Mouse (Mus musculus): ENCODE measurements around the gene Gnb1l. TPM values are rescaled to one million over a fixed set of nuclear protein-coding genes. Genes with fewer than 3 reads are reported as not detected.

The Gnb1l gene
- polyA plus RNA-seq, 2 experiments, result 6.0 to 7.7 TPM

GRCm38 (mm10) chr16:18455407-18455806 is 43.1 kb upstream of the Gnb1l start:
- no peak for DNase-seq (ENCODE audit: low read depth in 3 of 3, low spot score in 3 of 3)
- TF ChIP-seq CTCF (IDR thresholded peaks at IDR 0.05; ENCODE audit: low read depth) (no peak), EP300 (IDR thresholded peaks at IDR 0.05; ENCODE audit: low read depth) (no peak)
- peaks cover 0 to 19% of the 10 kb centered on the region in 2 experiments; a peak in 3 of 4 replicates for H3K4me1 ChIP-seq (replicated peaks; ENCODE audit: control insufficient read depth in 2 of 2, insufficient read depth in 2 of 2, low read length in 1 of 2)
- whole genome bisulfite sequencing (ENCODE audit: insufficient replicate concordance), result 82% methylated on average over 6 of the region's 6 CpGs
- peaks cover 82% of the 10 kb centered on the region for H3K36me3 ChIP-seq (replicated peaks; ENCODE audit: control insufficient read depth, insufficient read depth, low read depth)
- no peaks in the 10 kb centered on the region for H3K9me3 ChIP-seq (ENCODE audit: control insufficient read depth, low read length)
- no peak overlapping the region for H3K4me2 ChIP-seq (ENCODE audit: low read depth)
- no peak overlapping the region for H3K9ac ChIP-seq (replicated peaks)
- H3K27ac ChIP-seq, result no peak overlapping the region
- H3K4me3 ChIP-seq (ENCODE audit: insufficient read depth in 1 of 2, low read depth in 2 of 2, low read length in 2 of 2), result no peak overlapping the region
- no peaks in the 10 kb centered on the region for H3K27me3 ChIP-seq (ENCODE audit: control insufficient read depth, insufficient read depth, low read length)
- no peak for ATAC-seq (ENCODE audit: insufficient read depth)

DNA sequence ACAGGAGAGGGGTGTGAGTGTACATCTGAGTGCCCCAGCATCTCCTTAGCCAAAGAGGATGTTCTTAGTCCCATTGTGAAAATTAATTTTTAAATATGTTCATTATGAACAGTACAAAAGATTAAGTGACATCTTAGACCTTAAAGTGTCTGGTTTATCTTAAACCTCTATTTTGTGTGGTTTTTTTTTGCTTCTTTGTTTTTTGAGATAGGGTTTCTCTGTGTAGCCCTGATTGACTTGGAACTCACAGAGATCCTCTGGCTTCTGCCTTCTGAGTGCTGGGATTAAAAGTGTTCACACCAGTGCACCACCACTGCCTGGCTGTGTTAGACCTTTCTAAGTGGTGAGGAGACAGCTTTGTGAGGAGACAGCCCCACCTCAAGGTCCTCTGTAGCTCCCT is 39.9 kb upstream of the Gnb1l start:
- Histone ChIP-seq H3K27me3 (ENCODE audit: control insufficient read depth, insufficient read depth, low read length) (no peaks in the 10 kb centered on the region), H3K4me3 (ENCODE audit: insufficient read depth in 1 of 2, low read depth in 2 of 2, low read length in 2 of 2) (no peak overlapping the region), H3K36me3 (replicated peaks; ENCODE audit: control insufficient read depth, insufficient read depth, low read depth) (peaks cover 88% of the 10 kb centered on the region), H3K9me3 (ENCODE audit: control insufficient read depth, low read length) (no peaks in the 10 kb centered on the region), H3K9ac (replicated peaks) (no peak overlapping the region), H3K27ac (no peak overlapping the region), H3K4me2 (ENCODE audit: low read depth) (no peak overlapping the region; the same call in 1 of the 2 replicates), H3K4me1 (replicated peaks; ENCODE audit: control insufficient read depth in 2 of 2, insufficient read depth in 2 of 2, low read length in 1 of 2) (peaks cover 0 to 20% of the 10 kb centered on the region in 2 experiments; a peak in 3 of 4 replicates)
- ATAC-seq (ENCODE audit: insufficient read depth), result no peak
- TF ChIP-seq CTCF (IDR thresholded peaks at IDR 0.05; ENCODE audit: low read depth), result no peak
- TF ChIP-seq EP300 (IDR thresholded peaks at IDR 0.05; ENCODE audit: low read depth), result no peak
- no peak for DNase-seq (ENCODE audit: low read depth in 3 of 3, low spot score in 3 of 3)

- ATAC-seq (ENCODE audit: insufficient read depth) (no peak; the same call in 1 of the 2 replicates), DNase-seq (ENCODE audit: low read depth in 3 of 3, low spot score in 3 of 3) (no peak)
- peaks cover 91% of the 10 kb centered on the region for H3K36me3 ChIP-seq (replicated peaks; ENCODE audit: control insufficient read depth, insufficient read depth, low read depth)
- H3K4me2 ChIP-seq (ENCODE audit: low read depth), result peak overlapping the region; percentile 32
- H3K4me1 ChIP-seq (replicated peaks; ENCODE audit: control insufficient read depth in 2 of 2, insufficient read depth in 2 of 2, low read length in 1 of 2), result peaks cover 0 to 20% of the 10 kb centered on the region in 2 experiments; a peak in 3 of 4 replicates
- no peaks in the 10 kb centered on the region for H3K9me3 ChIP-seq (ENCODE audit: control insufficient read depth, low read length)
- no peak overlapping the region for H3K4me3 ChIP-seq (ENCODE audit: insufficient read depth in 1 of 2, low read depth in 2 of 2, low read length in 2 of 2)
- H3K27ac ChIP-seq, result peak overlapping the region; percentile 7; the same call in 1 of the 2 replicates
- H3K9ac ChIP-seq (replicated peaks), result no peak overlapping the region; the same call in 1 of the 2 replicates
- 5% methylated on average over 12 of the region's 12 CpGs for WGBS (ENCODE audit: insufficient replicate concordance)
- no peak for TF ChIP-seq EP300 (IDR thresholded peaks at IDR 0.05; ENCODE audit: low read depth)
- TF ChIP-seq CTCF (IDR thresholded peaks at IDR 0.05; ENCODE audit: low read depth), result no peak
- H3K27me3 ChIP-seq (ENCODE audit: control insufficient read depth, insufficient read depth, low read length), result no peaks in the 10 kb centered on the region
Measured at GRCm38 (mm10) chr16:18459335-18459954, 39.1 kb upstream of the Gnb1l start.

DNA sequence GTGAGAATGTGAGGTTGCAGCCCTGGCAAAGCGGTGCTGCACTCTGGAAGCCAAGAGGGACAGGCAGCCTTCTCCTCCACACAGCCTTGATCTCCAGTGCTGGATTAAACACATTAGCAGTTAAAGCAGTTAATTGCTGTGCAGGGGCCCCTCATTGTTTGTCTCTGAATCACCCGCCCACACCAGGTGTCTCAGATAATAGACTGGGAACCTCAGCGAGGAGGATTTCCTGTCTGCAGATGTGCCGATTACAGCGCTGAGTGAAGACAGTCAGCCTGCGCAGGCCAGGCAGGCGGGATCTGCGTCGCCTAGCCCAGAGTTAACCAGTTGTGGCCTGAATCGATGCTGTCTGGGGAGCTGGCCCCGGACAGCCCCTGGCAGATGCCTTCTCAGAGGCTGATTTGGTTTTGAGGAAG is 38.5 kb upstream of the Gnb1l start:
- DNase-seq (ENCODE audit: low read depth in 3 of 3, low spot score in 3 of 3) (peak; percentile 51 to 55 (median 51)), ATAC-seq (ENCODE audit: insufficient read depth) (peak; percentile 76)
- Histone ChIP-seq H3K36me3 (replicated peaks; ENCODE audit: control insufficient read depth, insufficient read depth, low read depth) (peaks cover 91% of the 10 kb centered on the region), H3K4me3 (ENCODE audit: insufficient read depth in 1 of 2, low read depth in 2 of 2, low read length in 2 of 2) (no peak overlapping the region), H3K9me3 (ENCODE audit: control insufficient read depth, low read length) (no peaks in the 10 kb centered on the region), H3K27ac (0 out of 2 replicates have a peak overlapping the region, but pooled peaks have one; percentile 7), H3K9ac (replicated peaks) (no peak overlapping the region), H3K4me1 (replicated peaks; ENCODE audit: control insufficient read depth in 2 of 2, insufficient read depth in 2 of 2, low read length in 1 of 2) (peaks cover 0 to 20% of the 10 kb centered on the region in 2 experiments; a peak in 3 of 4 replicates), H3K27me3 (ENCODE audit: control insufficient read depth, insufficient read depth, low read length) (no peaks in the 10 kb centered on the region), H3K4me2 (ENCODE audit: low read depth) (peak overlapping the region; percentile 32)
- peak; percentile 74 for TF ChIP-seq EP300 (IDR thresholded peaks at IDR 0.05; ENCODE audit: low read depth)
- no peak for TF ChIP-seq CTCF (IDR thresholded peaks at IDR 0.05; ENCODE audit: low read depth)
- 4% methylated on average over 11 of the region's 11 CpGs for WGBS (ENCODE audit: insufficient replicate concordance)

- WGBS (ENCODE audit: insufficient replicate concordance), result 94% methylated on average over 3 of the region's 3 CpGs
Measured at GRCm38 (mm10) chr16:18460826-18461225, 37.7 kb upstream of the Gnb1l start.

More at GRCm38 (mm10) chr16:18460826-18461225, 37.7 kb upstream of the Gnb1l start:
- ATAC-seq (ENCODE audit: insufficient read depth), result no peak
- TF ChIP-seq CTCF (IDR thresholded peaks at IDR 0.05; ENCODE audit: low read depth), result no peak
- TF ChIP-seq EP300 (IDR thresholded peaks at IDR 0.05; ENCODE audit: low read depth), result no peak
- no peak for DNase-seq (ENCODE audit: low read depth in 3 of 3, low spot score in 3 of 3)
- H3K4me3 ChIP-seq (ENCODE audit: insufficient read depth in 1 of 2, low read depth in 2 of 2, low read length in 2 of 2), result no peak overlapping the region
- no peak overlapping the region for H3K9ac ChIP-seq (replicated peaks)
- no peak overlapping the region for H3K27ac ChIP-seq
- peaks cover 88% of the 10 kb centered on the region for H3K36me3 ChIP-seq (replicated peaks; ENCODE audit: control insufficient read depth, insufficient read depth, low read depth)
- H3K4me2 ChIP-seq (ENCODE audit: low read depth), result no peak overlapping the region
- peaks cover 0 to 20% of the 10 kb centered on the region in 2 experiments; a peak in 3 of 4 replicates for H3K4me1 ChIP-seq (replicated peaks; ENCODE audit: control insufficient read depth in 2 of 2, insufficient read depth in 2 of 2, low read length in 1 of 2)
- H3K9me3 ChIP-seq (ENCODE audit: control insufficient read depth, low read length), result no peaks in the 10 kb centered on the region
- no peaks in the 10 kb centered on the region for H3K27me3 ChIP-seq (ENCODE audit: control insufficient read depth, insufficient read depth, low read length)

Measured in liver, embryonic 14.5 days (tissue).